Mouse (Mus musculus): ENCODE results near the gene Gm20816.
"Not testable (repeated sequence)": the region's sequence is repeated elsewhere in the genome, so short reads cannot be mapped to it uniquely, and the experiment has no call there.

Gene Gm20816

DNA sequence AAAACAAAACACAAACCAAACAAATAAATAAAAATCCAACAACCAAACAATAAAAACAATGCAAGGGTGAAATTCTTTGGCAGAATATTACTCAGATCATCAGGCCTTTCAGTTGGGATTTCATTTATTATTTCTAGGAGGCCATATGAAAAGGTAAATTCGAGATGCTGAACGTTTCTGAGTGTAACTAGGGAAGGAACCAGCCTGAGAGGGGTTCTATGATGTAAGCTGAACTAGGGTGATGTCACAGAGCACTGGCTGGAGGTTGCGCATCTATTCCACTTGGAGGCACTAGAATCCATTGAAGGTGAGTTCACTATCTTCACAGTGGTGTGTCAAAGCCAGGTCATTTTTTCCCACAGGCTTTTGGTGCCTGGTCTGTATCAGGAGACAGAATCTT lies at the start of gene Gm20816:
Gene Gm20816, plus strand, starts transcription at position 301 of the 400 bp plus-strand sequence.
- not testable (repeated sequence) for DNase-seq (ENCODE audit: low spot score in 2 of 2)
